Mouse (Mus musculus): Measurements from ENCODE around the gene Aamp. TPM values are rescaled to one million over a fixed set of nuclear protein-coding genes. Genes with fewer than 3 reads are reported as not detected.

The Aamp gene
- total and polyA plus RNA-seq, 2 experiments: 112 to 156 TPM

DNA sequence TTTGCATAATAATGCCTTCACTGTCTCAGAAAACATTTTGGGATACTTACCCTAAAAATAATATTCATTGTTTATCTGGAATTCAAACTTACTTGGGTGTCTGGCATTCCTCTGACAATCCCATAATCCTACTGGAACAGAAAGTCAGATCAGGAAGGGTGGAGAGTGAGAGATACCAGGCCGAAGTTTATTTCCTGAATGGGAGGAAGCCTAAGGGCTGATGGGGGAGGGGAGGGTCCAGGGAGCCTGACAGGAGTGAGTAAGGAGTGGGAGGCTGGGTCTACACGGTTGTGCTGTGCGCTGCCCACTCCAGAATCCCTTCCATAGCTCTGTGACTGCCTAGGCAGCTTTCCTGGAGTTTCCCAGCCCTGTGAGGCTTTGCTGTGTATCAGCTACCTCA lies 25.2 kb upstream of the Aamp start:
- 38% methylated on average over 3 of the region's 3 CpGs for WGBS
- H3K4me3 ChIP-seq (ENCODE audit: insufficient read depth, low read depth, low read length): no peak overlapping the region
- no peaks in the 10 kb centered on the region for H3K27me3 ChIP-seq (ENCODE audit: control insufficient read depth, insufficient read depth, low read length)

DNA sequence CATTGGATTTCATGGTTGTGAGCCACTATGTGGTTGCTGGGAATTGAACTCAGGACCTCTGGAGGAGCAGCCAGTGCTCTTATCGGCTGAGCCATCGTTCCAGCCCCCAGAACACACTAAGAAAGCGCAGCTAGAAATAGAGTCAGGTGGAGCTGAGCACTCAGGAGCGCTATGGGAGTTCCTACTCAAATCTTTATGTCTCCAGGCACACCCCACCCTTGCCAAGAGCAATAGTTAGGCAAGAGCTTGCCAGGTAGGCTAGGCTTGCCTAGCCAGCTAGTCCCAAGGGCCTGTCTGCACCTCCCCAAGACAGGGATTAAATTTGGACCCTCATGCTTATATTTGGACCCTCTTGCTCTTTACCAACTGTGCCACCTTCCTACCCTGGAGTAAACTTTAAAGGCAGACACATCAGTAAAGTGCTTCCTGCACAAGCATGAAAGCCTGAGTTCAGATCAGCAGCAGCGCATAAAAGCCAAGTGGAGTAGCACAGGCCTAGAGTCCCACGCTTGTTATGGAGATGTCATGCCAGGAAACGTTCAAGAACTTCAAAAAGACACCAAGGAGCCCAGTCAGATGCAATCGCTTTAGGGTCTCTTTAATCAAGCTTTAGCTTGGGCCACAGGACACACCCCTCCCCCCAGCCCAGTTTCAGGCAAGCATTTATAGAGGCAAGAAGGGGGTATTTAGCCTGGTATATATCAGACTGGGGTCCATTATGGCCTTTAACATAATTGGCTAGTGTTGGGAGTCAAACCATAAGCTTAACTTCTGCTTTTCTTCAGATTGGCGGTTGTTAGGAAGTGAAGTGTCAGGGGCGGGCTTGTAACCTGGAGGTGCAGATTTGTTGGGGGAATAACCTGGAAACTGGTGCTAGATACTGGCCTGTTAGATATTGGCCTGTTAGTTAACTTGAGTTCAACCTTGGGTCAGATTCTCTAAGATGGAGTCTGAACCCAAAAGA lies 23.7 kb upstream of the Aamp start:
- Histone ChIP-seq H3K27me3 (ENCODE audit: control insufficient read depth, insufficient read depth, low read length) (no peaks in the 10 kb centered on the region), H3K4me3 (ENCODE audit: insufficient read depth, low read depth, low read length) (no peak overlapping the region), H3K9ac (ENCODE audit: low read depth, low read length) (no peak overlapping the region), H3K36me3 (ENCODE audit: control insufficient read depth, insufficient read depth, low read length) (no peaks in the 10 kb centered on the region), H3K27ac (replicated peaks; ENCODE audit: insufficient read depth, low read depth, low read length) (no peak overlapping the region), H3K4me1 (ENCODE audit: control insufficient read depth, insufficient read depth, low read length) (peaks cover 10% of the 10 kb centered on the region), H3K79me2 (ENCODE audit: control insufficient read depth, insufficient read depth, low read length) (peaks cover 7% of the 10 kb centered on the region; the same call in 1 of the 2 replicates)
- TF ChIP-seq CTCF (IDR thresholded peaks at IDR 0.05; ENCODE audit: low read depth, low read length): no peak
- no peak for TF ChIP-seq POLR2A (IDR thresholded peaks at IDR 0.05; ENCODE audit: extremely low read depth, insufficient read depth, low read length)
- 92% methylated on average over 10 of the region's 10 CpGs for WGBS
- DNase-seq (ENCODE audit: extremely low read depth, low read depth, low spot score): no peak

More for the DNA sequence above, 25.2 kb upstream of the Aamp start:
- DNase-seq (ENCODE audit: extremely low read depth, low read depth, low spot score): no peak
- peaks cover 10% of the 10 kb centered on the region for H3K4me1 ChIP-seq (ENCODE audit: control insufficient read depth, insufficient read depth, low read length)
- H3K79me2 ChIP-seq (ENCODE audit: control insufficient read depth, insufficient read depth, low read length): no peaks in the 10 kb centered on the region
- H3K27ac ChIP-seq (replicated peaks; ENCODE audit: insufficient read depth, low read depth, low read length): peak overlapping the region; percentile 1; the same call in 1 of the 2 replicates
- no peak overlapping the region for H3K9ac ChIP-seq (ENCODE audit: low read depth, low read length)
- H3K36me3 ChIP-seq (ENCODE audit: control insufficient read depth, insufficient read depth, low read length): no peaks in the 10 kb centered on the region
- TF ChIP-seq CTCF (IDR thresholded peaks at IDR 0.05; ENCODE audit: low read depth, low read length) (no peak), POLR2A (IDR thresholded peaks at IDR 0.05; ENCODE audit: extremely low read depth, insufficient read depth, low read length) (no peak)

DNA sequence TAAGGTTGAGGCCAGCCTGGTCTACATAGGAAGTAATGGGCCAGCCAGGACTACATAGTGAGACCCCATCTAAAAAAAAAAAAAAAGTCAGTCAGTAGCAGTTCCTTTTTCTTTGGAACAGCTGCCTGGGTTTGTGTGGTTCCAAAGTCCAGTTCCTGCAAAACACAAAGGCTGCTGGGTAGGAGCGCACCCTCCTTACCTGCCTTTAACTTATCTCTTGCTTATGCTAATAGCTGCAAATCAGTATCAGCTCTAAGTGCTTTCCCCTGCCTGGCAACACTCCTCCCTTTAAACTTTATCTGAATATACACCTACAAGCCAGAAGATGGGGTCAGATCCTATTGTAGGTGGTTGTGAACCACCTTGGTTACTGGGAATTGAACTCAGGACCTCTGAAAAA lies 22.6 kb upstream of the Aamp start:
- H3K79me2 ChIP-seq (ENCODE audit: control insufficient read depth, insufficient read depth, low read length): peaks cover 16% of the 10 kb centered on the region; the same call in 1 of the 2 replicates
- H3K27ac ChIP-seq (replicated peaks; ENCODE audit: insufficient read depth, low read depth, low read length): peak overlapping the region; percentile 21
- 47% methylated on average over 1 of the region's 1 CpGs for WGBS
- H3K27me3 ChIP-seq (ENCODE audit: control insufficient read depth, insufficient read depth, low read length): no peaks in the 10 kb centered on the region
- DNase-seq (ENCODE audit: extremely low read depth, low read depth, low spot score): peak; percentile 76
- TF ChIP-seq POLR2A (IDR thresholded peaks at IDR 0.05; ENCODE audit: extremely low read depth, insufficient read depth, low read length): no peak
- TF ChIP-seq CTCF (IDR thresholded peaks at IDR 0.05; ENCODE audit: low read depth, low read length): no peak
- H3K4me3 ChIP-seq (ENCODE audit: insufficient read depth, low read depth, low read length): no peak overlapping the region
- H3K4me1 ChIP-seq (ENCODE audit: control insufficient read depth, insufficient read depth, low read length): peaks cover 17% of the 10 kb centered on the region
- no peak overlapping the region for H3K9ac ChIP-seq (ENCODE audit: low read depth, low read length)
- H3K36me3 ChIP-seq (ENCODE audit: control insufficient read depth, insufficient read depth, low read length): no peaks in the 10 kb centered on the region

DNA sequence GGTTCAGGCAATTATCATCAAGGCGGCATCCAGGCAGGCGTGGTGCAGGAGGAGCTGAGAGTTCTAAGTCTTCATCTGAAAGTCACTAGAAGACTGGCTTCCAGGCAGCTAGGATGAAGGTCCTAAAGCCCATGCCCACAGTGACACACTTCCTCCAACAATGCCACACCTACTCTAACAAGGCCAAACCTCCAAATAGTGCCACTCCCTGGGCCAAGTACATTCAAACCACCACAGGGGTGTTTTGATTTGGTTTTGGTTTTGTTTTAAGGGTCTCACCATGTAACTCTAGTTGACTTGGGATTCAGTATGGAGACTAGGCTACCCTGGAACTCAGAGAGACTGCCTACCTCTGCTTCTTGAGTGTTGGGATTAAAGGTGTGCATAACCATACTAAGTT lies 21.0 kb upstream of the Aamp start, which contains the start of gene Tmbim1:
Gene Tmbim1 (minus strand): TSS at position 101 of the 400 bp plus-strand sequence.
- no peak for DNase-seq (ENCODE audit: extremely low read depth, low read depth, low spot score)
- H3K79me2 ChIP-seq (ENCODE audit: control insufficient read depth, insufficient read depth, low read length): peaks cover 32% of the 10 kb centered on the region; the same call in 1 of the 2 replicates
- TF ChIP-seq CTCF (IDR thresholded peaks at IDR 0.05; ENCODE audit: low read depth, low read length) (no peak), POLR2A (IDR thresholded peaks at IDR 0.05; ENCODE audit: extremely low read depth, insufficient read depth, low read length) (no peak)
- H3K36me3 ChIP-seq (ENCODE audit: control insufficient read depth, insufficient read depth, low read length): no peaks in the 10 kb centered on the region
- H3K4me1 ChIP-seq (ENCODE audit: control insufficient read depth, insufficient read depth, low read length): peaks cover 24% of the 10 kb centered on the region
- no peaks in the 10 kb centered on the region for H3K27me3 ChIP-seq (ENCODE audit: control insufficient read depth, insufficient read depth, low read length)
- H3K9ac ChIP-seq (ENCODE audit: low read depth, low read length): peak within 1 kb of the TSS; percentile 95; the same call in 1 of the 2 replicates
- H3K27ac ChIP-seq (replicated peaks; ENCODE audit: insufficient read depth, low read depth, low read length): peak within 1 kb of the TSS; percentile 98
- H3K4me3 ChIP-seq (ENCODE audit: insufficient read depth, low read depth, low read length): peak within 1 kb of the TSS; percentile 97; the same call in 1 of the 2 replicates
- 100% methylated on average over 2 of the region's 2 CpGs for WGBS

DNA sequence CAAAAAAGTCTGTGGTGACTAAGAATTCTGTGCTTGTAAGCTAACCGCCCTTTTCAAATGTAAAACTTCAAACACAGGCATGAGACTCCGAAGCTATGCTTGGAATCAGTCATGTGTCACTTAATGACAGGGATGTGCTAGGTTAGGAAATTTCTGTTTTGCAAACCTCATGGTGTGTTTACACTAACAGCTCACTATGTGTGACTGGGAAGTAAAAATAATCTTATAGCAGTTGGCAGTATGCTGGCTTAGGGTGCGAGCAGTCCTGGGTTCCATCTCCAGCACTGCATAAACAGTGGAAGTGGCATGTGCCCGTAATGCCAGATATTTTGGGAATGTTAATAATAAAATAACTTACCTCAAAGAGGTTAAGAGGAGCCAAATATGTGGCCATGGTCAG lies 20.4 kb upstream of the Aamp start:
- no peaks in the 10 kb centered on the region for H3K27me3 ChIP-seq (ENCODE audit: control insufficient read depth, insufficient read depth, low read length)
- peak; percentile 33 for DNase-seq (ENCODE audit: extremely low read depth, low read depth, low spot score)
- 65% methylated on average over 4 of the region's 4 CpGs for WGBS
- H3K79me2 ChIP-seq (ENCODE audit: control insufficient read depth, insufficient read depth, low read length): peaks cover 32% of the 10 kb centered on the region; the same call in 1 of the 2 replicates
- H3K36me3 ChIP-seq (ENCODE audit: control insufficient read depth, insufficient read depth, low read length): no peaks in the 10 kb centered on the region
- peaks cover 24% of the 10 kb centered on the region for H3K4me1 ChIP-seq (ENCODE audit: control insufficient read depth, insufficient read depth, low read length)
- no peak overlapping the region for H3K4me3 ChIP-seq (ENCODE audit: insufficient read depth, low read depth, low read length)
- no peak for TF ChIP-seq POLR2A (IDR thresholded peaks at IDR 0.05; ENCODE audit: extremely low read depth, insufficient read depth, low read length)
- no peak for TF ChIP-seq CTCF (IDR thresholded peaks at IDR 0.05; ENCODE audit: low read depth, low read length)
- H3K27ac ChIP-seq (replicated peaks; ENCODE audit: insufficient read depth, low read depth, low read length): no peak overlapping the region
- H3K9ac ChIP-seq (ENCODE audit: low read depth, low read length): no peak overlapping the region
